8 mouse cellular contexts compared by ENCODE assay signal in genomic region chr10:78413152-78413520, GRCm38 (mm10). TPM values are rescaled to one million over a fixed set of nuclear protein-coding genes. Genes with fewer than 3 reads are reported as not detected.
DNase-seq lines count a peak whose midpoint lies in the region; ATAC-seq and TF ChIP-seq lines count a peak whose summit lies in the region.

No protein-coding gene starts in this region.

- no peak for DNase-seq in heart, postnatal 14 days
- DNase-seq in gastrocnemius, adult 18-20 months (ENCODE audit: low spot score), result no peak
- DNase-seq in thymus, adult 2 months, result no peak
- DNase-seq in urinary bladder, postnatal 4 days (ENCODE audit: low spot score in 2 of 2), result no peak

- H3K4me3 ChIP-seq in heart, embryonic 15.5 days, result peak overlapping the region; percentile 100
- peak overlapping the region; percentile 89 for H3K4me3 ChIP-seq in bone marrow, adult 2 months (replicated peaks; ENCODE audit: control insufficient read depth, low read depth, low read length)
- H3K4me3 ChIP-seq in hindbrain, embryonic 15.5 days, result peak overlapping the region; percentile 62
- H3K4me3 ChIP-seq in midbrain, embryonic 13.5 days (replicated peaks), result peak overlapping the region; percentile 69
- H3K4me3 ChIP-seq in thymus, adult 2 months (ENCODE audit: control insufficient read depth, insufficient read depth, low read length), result no peak overlapping the region

- H3K9ac ChIP-seq in heart, embryonic 15.5 days, result peak overlapping the region; percentile 88; the same call in 1 of the 2 replicates
- no peak overlapping the region for H3K9ac ChIP-seq in hindbrain, embryonic 15.5 days
- no peak overlapping the region; the same call in 1 of the 2 replicates for H3K9ac ChIP-seq in midbrain, embryonic 13.5 days (replicated peaks)

- H3K4me2 ChIP-seq in heart, embryonic 15.5 days, result peak overlapping the region; percentile 69
- H3K4me2 ChIP-seq in hindbrain, embryonic 15.5 days, result peak overlapping the region; percentile 75
- peak overlapping the region; percentile 43 for H3K4me2 ChIP-seq in midbrain, embryonic 13.5 days (replicated peaks)

- 31% methylated on average over 7 of the region's 7 CpGs for WGBS in heart, embryonic 15.5 days
- 47% methylated on average over 7 of the region's 7 CpGs for WGBS in bone marrow, adult 2 months
- WGBS in hindbrain, embryonic 15.5 days, result 48% methylated on average over 7 of the region's 7 CpGs
- 46% methylated on average over 7 of the region's 7 CpGs for WGBS in midbrain, embryonic 13.5 days
- WGBS in thymus, adult 2 months, result 40% methylated on average over 7 of the region's 7 CpGs

- H3K9me3 ChIP-seq in heart, embryonic 15.5 days (replicated peaks), result no peaks in the 10 kb centered on the region
- H3K9me3 ChIP-seq in hindbrain, embryonic 15.5 days, result no peaks in the 10 kb centered on the region
- no peaks in the 10 kb centered on the region for H3K9me3 ChIP-seq in midbrain, embryonic 13.5 days

- TF ChIP-seq CTCF in bone marrow, adult 2 months (IDR thresholded peaks at IDR 0.05; ENCODE audit: control insufficient read depth, insufficient read depth, low read length), result no peak
- no peak for TF ChIP-seq CTCF in thymus, adult 2 months (IDR thresholded peaks at IDR 0.05; ENCODE audit: borderline replicate concordance, control insufficient read depth, extremely low read depth, insufficient read depth, low read length, poor library complexity)

- TF ChIP-seq POLR2A in bone marrow, adult 2 months (IDR thresholded peaks at IDR 0.05; ENCODE audit: borderline replicate concordance, control insufficient read depth, low read depth, low read length), result no peak
- no peak for TF ChIP-seq POLR2A in thymus, adult 2 months (IDR thresholded peaks at IDR 0.05; ENCODE audit: control insufficient read depth, extremely low read depth, insufficient read depth, low read length, poor library complexity)

- no peak for ATAC-seq in heart, embryonic 15.5 days (replicated peaks; ENCODE audit: insufficient number of reproducible peaks, insufficient read depth, low FRiP score, low read depth)
- ATAC-seq in hindbrain, embryonic 15.5 days (ENCODE audit: low FRiP score, low read depth), result no peak; the same call in 1 of the 2 replicates
- no peak; the same call in 1 of the 2 replicates for ATAC-seq in midbrain, embryonic 13.5 days

- peaks cover 14% of the 10 kb centered on the region for H3K4me1 ChIP-seq in heart, embryonic 15.5 days (replicated peaks)
- H3K4me1 ChIP-seq in bone marrow, adult 2 months (ENCODE audit: control insufficient read depth, insufficient read depth, low read length), result no peaks in the 10 kb centered on the region
- H3K4me1 ChIP-seq in hindbrain, embryonic 15.5 days (replicated peaks), result peaks cover 19% of the 10 kb centered on the region
- peaks cover 19% of the 10 kb centered on the region for H3K4me1 ChIP-seq in midbrain, embryonic 13.5 days (replicated peaks)
- peaks cover 9% of the 10 kb centered on the region for H3K4me1 ChIP-seq in thymus, adult 2 months (replicated peaks; ENCODE audit: control insufficient read depth, insufficient read depth, low read length)

- intact Hi-C loops in heart, postnatal 14 days (cut with DNase I), result no loop called here

- H3K27ac ChIP-seq in heart, embryonic 15.5 days, result 0 out of 2 replicates have a peak overlapping the region, but pooled peaks have one; percentile 93
- H3K27ac ChIP-seq in bone marrow, adult 2 months (ENCODE audit: control insufficient read depth, insufficient read depth, low read depth, low read length, poor library complexity), result no peak overlapping the region
- peak overlapping the region; percentile 83 for H3K27ac ChIP-seq in hindbrain, embryonic 15.5 days (replicated peaks)
- peak overlapping the region; percentile 25; the same call in 1 of the 2 replicates for H3K27ac ChIP-seq in midbrain, embryonic 13.5 days
- no peak overlapping the region for H3K27ac ChIP-seq in thymus, adult 2 months (ENCODE audit: control insufficient read depth, insufficient read depth, low read length)

- H3K27me3 ChIP-seq in heart, embryonic 15.5 days, result no peaks in the 10 kb centered on the region
- H3K27me3 ChIP-seq in hindbrain, embryonic 15.5 days, result no peaks in the 10 kb centered on the region
- no peaks in the 10 kb centered on the region for H3K27me3 ChIP-seq in midbrain, embryonic 13.5 days
- no peaks in the 10 kb centered on the region for H3K27me3 ChIP-seq in thymus, adult 2 months (ENCODE audit: control insufficient read depth, insufficient read depth, low read length)

- peaks cover 26% of the 10 kb centered on the region for H3K36me3 ChIP-seq in heart, embryonic 15.5 days
- H3K36me3 ChIP-seq in hindbrain, embryonic 15.5 days, result peaks cover 23% of the 10 kb centered on the region
- peaks cover 30% of the 10 kb centered on the region for H3K36me3 ChIP-seq in midbrain, embryonic 13.5 days
- peaks cover 29% of the 10 kb centered on the region for H3K36me3 ChIP-seq in thymus, adult 2 months (ENCODE audit: control insufficient read depth, insufficient read depth, low read length)

RNA-seq across cellular contexts. Expression of gene Rrp1, which starts 0.3 kb away (rescaled TPM):
- 202 and 247 TPM in 2 replicates for polyA plus RNA-seq in heart, embryonic 15.5 days (2015; fragmentation: Nextera tagmentation; extraction: Ambion mirVana)
- 100 to 1,000 TPM in 1 of 2 experiments, 10 to 100 TPM in 1; 100.0 to 104 TPM for total RNA-seq in heart, postnatal 14 days (2021)
- 80.6 and 132 TPM in 2 replicates for polyA plus RNA-seq in bone marrow, adult 2 months (2011; ENCODE audit: insufficient read depth, insufficient read length, low replicate concordance, missing spikeins)
- 402 and 403 TPM in 2 replicates for polyA plus RNA-seq in hindbrain, embryonic 15.5 days (2015; fragmentation: Nextera tagmentation; extraction: Ambion mirVana)
- 363 and 377 TPM in 2 replicates for polyA plus RNA-seq in midbrain, embryonic 13.5 days (2015; fragmentation: Nextera tagmentation; extraction: Ambion mirVana)
- total RNA-seq in gastrocnemius, adult 18-20 months (2021), result 10 to 100 TPM; 60.3 to 70.5 TPM
- 133 and 164 TPM in 2 replicates for polyA plus RNA-seq in thymus, adult 2 months (2012; rRNA removed)

RNA-seq across cellular contexts. Expression of gene Cstb, which starts 12.3 kb away (rescaled TPM):
- polyA plus RNA-seq in heart, embryonic 15.5 days (2015; fragmentation: Nextera tagmentation; extraction: Ambion mirVana), result 114 and 160 TPM in 2 replicates
- 10 to 100 TPM; 31.2 to 36.3 TPM for total RNA-seq in heart, postnatal 14 days (2021)
- 41.1 and 77.8 TPM in 2 replicates for polyA plus RNA-seq in bone marrow, adult 2 months (2011; ENCODE audit: insufficient read depth, insufficient read length, low replicate concordance, missing spikeins)
- polyA plus RNA-seq in hindbrain, embryonic 15.5 days (2015; fragmentation: Nextera tagmentation; extraction: Ambion mirVana), result 90.9 and 95.0 TPM in 2 replicates
- 91.6 and 97.8 TPM in 2 replicates for polyA plus RNA-seq in midbrain, embryonic 13.5 days (2015; fragmentation: Nextera tagmentation; extraction: Ambion mirVana)
- total RNA-seq in gastrocnemius, adult 18-20 months (2021), result 10 to 100 TPM; 10.1 to 17.7 TPM
- 212 and 247 TPM in 2 replicates for polyA plus RNA-seq in thymus, adult 2 months (2012; rRNA removed)

RNA-seq across cellular contexts. Expression of gene Pdxk, which starts 51.6 kb away (rescaled TPM):
- 4.6 and 8.7 TPM in 2 replicates for polyA plus RNA-seq in heart, embryonic 15.5 days (2015; fragmentation: Nextera tagmentation; extraction: Ambion mirVana)
- 10 to 100 TPM; 10.2 to 11.1 TPM for total RNA-seq in heart, postnatal 14 days (2021)
- polyA plus RNA-seq in bone marrow, adult 2 months (2011; ENCODE audit: insufficient read depth, insufficient read length, low replicate concordance, missing spikeins), result 2.2 and 3.3 TPM in 2 replicates
- 46.5 and 49.8 TPM in 2 replicates for polyA plus RNA-seq in hindbrain, embryonic 15.5 days (2015; fragmentation: Nextera tagmentation; extraction: Ambion mirVana)
- polyA plus RNA-seq in midbrain, embryonic 13.5 days (2015; fragmentation: Nextera tagmentation; extraction: Ambion mirVana), result 16.6 and 17.4 TPM in 2 replicates
- total RNA-seq in gastrocnemius, adult 18-20 months (2021), result 1 to 10 TPM; 6.2 to 7.1 TPM
- 26.1 and 28.8 TPM in 2 replicates for polyA plus RNA-seq in thymus, adult 2 months (2012; rRNA removed)

Comparison
In these comparisons a context has a peak if more than half of its experiments do, and no peak if none do; other contexts are left out.
1. H3K27ac ChIP-seq: peak in heart, embryonic 15.5 days (single experiment), hindbrain, embryonic 15.5 days (single experiment) and midbrain, embryonic 13.5 days (single experiment); none in bone marrow, adult 2 months (single experiment) and thymus, adult 2 months (single experiment).
2. Peak in every context shown above with its lines, with median percentiles within 50 percentile points of each other: H3K4me2 ChIP-seq.